Mouse (Mus musculus) cortical plate, adult 2 months (tissue): Measurements from ENCODE around the gene Tmc7. TPM values are rescaled to one million over a fixed set of nuclear protein-coding genes. Genes with fewer than 3 reads are reported as not detected.
A peak's percentile ranks its signal among the peaks of the same experiment; 100 is the strongest.

ENCODE experiments used
- H3K27ac ChIP-seq: fragments of 200-500 bp; 2 replicates; pipeline ENCODE4 v1.5.1; 2012; ENCODE audit warnings: low read length, control low read depth, inconsistent platforms; ENCODE audit not compliant: insufficient read depth
- H3K4me1 ChIP-seq: fragments of 200-500 bp; 2 replicates; pipeline ENCODE4 v1.6.1; 2011; ENCODE audit warnings: low read length; ENCODE audit not compliant: control insufficient read depth, insufficient read depth
- H3K4me3 ChIP-seq: fragments of 200-500 bp; 2 replicates; pipeline ENCODE4 v1.5.1; 2011; ENCODE audit warnings: mild to moderate bottlenecking, low read length, control low read depth; ENCODE audit not compliant: insufficient read depth
- CTCF ChIP-seq: fragments of 200-500 bp; IDR thresholded peaks from 2 replicates; pipeline ENCODE4 v1.5.1; 2011; ENCODE audit warnings: mild to moderate bottlenecking, control low read depth, low read length; ENCODE audit not compliant: insufficient read depth; ENCODE audit errors: extremely low read depth
- POLR2A ChIP-seq: fragments of 200-500 bp; IDR thresholded peaks from 2 replicates; pipeline ENCODE4 v1.6.1; 2011; ENCODE audit warnings: mild to moderate bottlenecking, low read length, control low read depth; ENCODE audit not compliant: insufficient read depth; ENCODE audit errors: extremely low read depth
- polyA plus RNA-seq: library from polyadenylated mRNA; depleted of rRNA; stranded (reverse); fragments of >200 nt; gene quantifications from 2 replicates; pipeline ENCODE4 v1.2.3, GENCODE M21; 2012; rRNA removed

Gene Tmc7
- 12.9 and 14.1 TPM in 2 replicates for polyA plus RNA-seq

- Histone ChIP-seq H3K4me1 (no peaks in the 10 kb centered on the region; the same call in 1 of the 2 replicates), H3K4me3 (peak within 1 kb of the TSS; percentile 65), H3K27ac (peak within 1 kb of the TSS; percentile 94)
- TF ChIP-seq CTCF (no peak), POLR2A (0 out of 2 replicates have a peak, but pooled peaks have one; percentile 36)
Measured at GRCm38 (mm10) chr7:118584257-118584907, at the start of gene Tmc7. Gene Tmc7 (minus strand): TSS chr7:118584736.

DNA sequence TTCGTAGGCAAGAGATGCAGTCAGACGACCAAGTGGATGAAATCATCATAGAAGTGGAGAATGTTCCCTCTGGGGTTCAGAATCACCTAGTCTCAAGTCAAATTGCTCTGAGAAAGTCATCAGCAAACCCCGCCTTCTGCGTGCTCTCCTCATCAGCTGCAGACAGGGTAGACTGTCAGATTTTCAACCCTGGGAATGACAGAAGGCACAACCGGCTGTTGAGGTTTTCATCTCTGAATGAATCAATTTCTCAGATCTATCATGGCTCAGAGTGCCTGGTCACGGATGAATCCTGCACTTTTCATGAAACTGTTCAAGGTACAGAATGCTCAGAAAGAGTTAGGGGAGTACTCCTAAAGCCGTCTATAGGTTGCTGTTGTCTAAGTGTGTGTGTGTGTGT lies 49.4 kb upstream of the Tmc7 start:
- TF ChIP-seq POLR2A (no peak), CTCF (no peak)
- Histone ChIP-seq H3K27ac (no peak overlapping the region), H3K4me1 (no peaks in the 10 kb centered on the region)

GRCm38 (mm10) chr7:118633094-118633493 lies 48.6 kb upstream of the Tmc7 start:
- TF ChIP-seq POLR2A (no peak), CTCF (no peak)
- H3K27ac ChIP-seq, result no peak overlapping the region

More for the DNA sequence above, 49.4 kb upstream of the Tmc7 start:
- no peak overlapping the region for H3K4me3 ChIP-seq

DNA sequence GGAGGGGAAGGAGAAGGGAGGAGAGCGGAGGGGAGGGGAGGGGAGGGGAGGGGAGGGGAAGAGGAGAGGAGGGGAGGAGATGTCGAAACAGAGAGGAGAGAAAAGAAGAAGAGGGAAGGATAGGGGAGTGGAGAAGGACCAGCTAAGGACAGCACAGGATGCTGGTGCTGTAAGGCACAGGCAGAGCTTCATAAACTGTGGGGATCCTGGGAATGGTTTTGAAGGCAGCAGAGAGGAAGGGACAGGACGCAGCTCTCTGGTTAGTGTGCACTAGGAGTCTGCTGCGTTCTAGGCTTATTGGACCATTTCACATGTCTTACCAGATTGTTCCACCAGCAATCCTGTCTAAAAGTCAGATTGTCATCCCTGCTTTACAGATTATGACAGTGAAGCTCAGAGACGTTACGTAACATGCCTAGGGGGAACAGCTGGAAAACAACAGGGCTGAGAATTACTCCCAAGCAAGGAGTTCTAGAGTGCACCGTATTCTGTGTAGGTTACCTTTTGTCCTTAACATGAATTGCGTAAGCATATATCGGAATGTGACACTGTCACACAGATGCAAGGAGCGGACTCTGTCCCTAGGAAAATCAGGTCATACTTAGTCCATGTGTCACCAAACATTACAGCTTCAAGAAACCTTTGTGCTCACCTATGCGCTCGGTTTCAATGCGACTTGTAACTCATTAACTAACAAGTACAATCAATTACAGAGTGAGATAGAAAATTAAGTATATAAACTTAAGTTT lies 43.2 kb upstream of the Tmc7 start:
- Histone ChIP-seq H3K4me1 (no peaks in the 10 kb centered on the region), H3K27ac (no peak overlapping the region), H3K4me3 (no peak overlapping the region)
- TF ChIP-seq POLR2A (no peak), CTCF (no peak)

More at GRCm38 (mm10) chr7:118633094-118633493, 48.6 kb upstream of the Tmc7 start:
- Histone ChIP-seq H3K4me3 (no peak overlapping the region), H3K4me1 (no peaks in the 10 kb centered on the region)

GRCm38 (mm10) chr7:118621094-118621493 lies 36.6 kb upstream of the Tmc7 start:
- no peaks in the 10 kb centered on the region for H3K4me1 ChIP-seq
- no peak overlapping the region for H3K27ac ChIP-seq
- H3K4me3 ChIP-seq, result no peak overlapping the region
- no peak for TF ChIP-seq POLR2A
- no peak for TF ChIP-seq CTCF

DNA sequence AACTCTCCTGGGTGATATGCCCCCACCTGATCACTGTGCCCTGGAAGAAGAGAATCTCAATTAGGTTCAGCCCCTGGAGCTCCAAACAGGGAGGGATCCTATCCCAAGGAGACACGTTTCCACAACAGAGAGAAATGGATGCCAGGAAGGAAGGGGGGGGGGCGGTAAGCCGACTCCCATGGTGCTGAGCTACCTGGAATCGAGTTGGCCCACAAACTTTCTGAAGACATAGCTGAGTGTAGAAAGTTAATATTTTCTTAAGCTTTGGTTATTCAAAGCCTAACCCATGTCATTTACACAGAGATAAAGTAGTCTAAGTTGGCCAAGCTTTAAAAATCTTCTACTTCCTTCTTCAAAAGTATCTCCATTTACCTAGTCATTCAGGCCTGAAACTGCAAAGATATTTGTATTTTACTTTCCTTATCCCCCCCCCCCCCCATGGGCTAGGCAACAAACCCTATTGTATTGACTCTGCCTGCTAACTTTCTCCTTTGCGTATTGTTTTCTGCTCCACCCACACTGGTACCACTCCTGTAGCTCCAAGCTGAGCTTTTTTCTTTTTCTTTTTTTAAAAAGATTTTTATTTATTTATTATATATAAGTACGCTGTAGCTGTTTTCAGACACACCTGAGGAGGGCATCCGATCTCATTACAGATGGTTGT lies 35.8 kb upstream of the Tmc7 start:
- no peak overlapping the region for H3K27ac ChIP-seq
- no peaks in the 10 kb centered on the region for H3K4me1 ChIP-seq
- H3K4me3 ChIP-seq, result no peak overlapping the region
- TF ChIP-seq CTCF (no peak), POLR2A (no peak)

GRCm38 (mm10) chr7:118618104-118618503 lies 33.6 kb upstream of the Tmc7 start:
- no peak for TF ChIP-seq CTCF
- no peak for TF ChIP-seq POLR2A
- Histone ChIP-seq H3K4me3 (no peak overlapping the region), H3K4me1 (no peaks in the 10 kb centered on the region), H3K27ac (no peak overlapping the region)

DNA sequence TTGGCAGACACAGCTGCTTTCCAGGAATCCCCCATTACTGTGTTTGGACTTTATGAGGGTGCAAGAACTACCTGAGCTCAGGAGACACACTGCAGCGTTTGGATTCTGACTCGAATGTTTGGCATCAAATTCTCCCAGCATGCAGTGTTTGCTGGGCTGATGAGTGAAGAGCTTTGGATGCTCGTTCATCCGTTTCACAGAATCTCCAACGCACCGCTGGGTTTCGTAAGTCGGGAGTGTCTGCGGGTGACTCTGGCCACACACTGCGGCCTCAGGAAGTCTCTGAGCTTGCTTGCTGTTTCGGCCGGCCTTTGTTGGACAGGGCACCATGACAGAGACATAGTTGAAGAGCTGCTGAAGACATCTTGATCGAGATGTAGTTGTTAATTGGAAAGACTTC lies 29.5 kb upstream of the Tmc7 start:
- no peak overlapping the region for H3K27ac ChIP-seq
- H3K4me1 ChIP-seq, result no peaks in the 10 kb centered on the region
- no peak overlapping the region for H3K4me3 ChIP-seq
- TF ChIP-seq CTCF (no peak), POLR2A (no peak)

DNA sequence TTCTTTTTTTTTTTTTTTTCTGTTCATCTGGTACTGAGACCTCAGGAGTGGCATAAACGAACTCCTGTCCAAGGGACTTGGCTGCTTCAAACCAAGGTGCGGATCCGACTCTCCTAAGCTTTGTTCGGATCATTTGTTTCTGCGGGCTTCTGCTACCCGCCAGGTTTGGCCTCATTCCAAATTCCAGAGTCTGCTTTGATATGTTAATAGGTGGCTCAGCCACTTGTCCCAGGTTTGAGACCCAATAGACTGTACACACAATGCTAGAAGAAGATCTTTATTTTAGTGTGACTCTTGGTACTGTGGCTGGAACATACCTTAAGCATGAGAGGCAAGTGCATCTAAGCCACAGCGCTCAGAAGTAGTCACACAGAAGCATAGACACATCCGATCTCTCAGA lies 27.4 kb upstream of the Tmc7 start:
- TF ChIP-seq CTCF (no peak), POLR2A (no peak)
- Histone ChIP-seq H3K4me1 (no peaks in the 10 kb centered on the region), H3K27ac (no peak overlapping the region), H3K4me3 (no peak overlapping the region)
